Mouse (Mus musculus): ENCODE results near the gene Gng4. TPM values are rescaled to one million over a fixed set of nuclear protein-coding genes. Genes with fewer than 3 reads are reported as not detected.

Gene Gng4
- 7.0 TPM for polyA plus RNA-seq (2015; fragmentation: Illumina TruSeq; extraction: RNeasy Lipid Tissue Mini Kit (QIAGEN cat#74804); ENCODE audit: insufficient read depth, low read depth, low replicate concordance)

DNA sequence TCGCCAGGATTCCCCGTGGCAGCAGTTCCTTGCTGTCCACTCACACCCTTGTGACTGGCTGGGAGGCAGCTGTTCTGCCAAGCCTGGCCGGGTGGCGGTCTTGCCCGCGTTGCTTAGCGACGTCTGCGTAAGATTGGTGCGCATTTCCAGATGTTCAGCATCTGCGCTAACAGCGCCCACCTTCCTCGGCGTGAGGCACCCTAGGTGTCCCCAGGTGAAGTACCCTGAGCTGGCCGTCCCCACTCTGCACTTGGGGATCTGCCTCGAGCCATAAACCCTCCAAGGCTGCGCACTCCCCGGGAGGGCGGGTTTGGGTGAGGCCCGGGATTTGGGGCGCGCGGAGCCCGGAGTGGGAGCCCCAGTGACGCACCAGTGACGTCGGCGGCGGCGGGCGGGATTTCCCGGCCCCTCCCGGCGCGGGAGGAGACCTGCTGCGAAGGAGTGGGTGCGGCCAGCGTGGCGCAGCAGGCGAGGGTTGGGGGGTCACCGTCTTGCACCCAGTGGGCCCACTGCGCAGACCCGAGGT, at the start of gene Gng4:
TSS of gene Gng4 (plus strand) at position 166 of the 526 bp plus-strand sequence.

Other genes with a start within 250 kb of the Gng4 start
- gene Lyst, start 193.7 kb upstream of the Gng4 start, polyA plus RNA-seq (2015; fragmentation: Illumina TruSeq; extraction: RNeasy Lipid Tissue Mini Kit (QIAGEN cat#74804); ENCODE audit: insufficient read depth, low read depth, low replicate concordance), result 3.4 TPM
- gene B3galnt2, start 170.4 kb downstream of the Gng4 start, polyA plus RNA-seq (2015; fragmentation: Illumina TruSeq; extraction: RNeasy Lipid Tissue Mini Kit (QIAGEN cat#74804); ENCODE audit: insufficient read depth, low read depth, low replicate concordance), result 11.2 TPM

Measured in pancreas, adult 10 weeks (tissue).